26 mouse cellular contexts compared by ENCODE assay signal in genomic region chr16:63225097-63225496, GRCm38 (mm10).
"Had no signal": no experiment of that assay in that cellular context is flagged by ENCODE, and none has a peak within 500 bp of the region (broad histone marks: within the 10 kb centered on the region; RNA-seq: fewer than 3 reads in every experiment).

No protein-coding gene starts in this region.

- H3K4me3 ChIP-seq: heart, adult 2 months; heart, embryonic 13.5 days; heart, embryonic 15.5 days; hindbrain, embryonic 13.5 days; hindbrain, embryonic 15.5 days; kidney, embryonic 15.5 days; limb, embryonic 15.5 days; liver, embryonic 12.5 days had no signal

- H3K36me3 ChIP-seq: heart, embryonic 13.5 days; heart, embryonic 15.5 days; hindbrain, embryonic 13.5 days; hindbrain, embryonic 15.5 days; kidney, embryonic 15.5 days; limb, embryonic 15.5 days; liver, embryonic 12.5 days had no signal

- DNase-seq: gastrocnemius, postnatal 14 days; gastrocnemius, postnatal 36 days; heart, adult 11 months; heart, adult 2 months; heart, postnatal 14 days; heart, postnatal 36 days; kidney, adult 11 months; kidney, adult 2 months; kidney, adult 9 months; kidney, postnatal 14 days; kidney, postnatal 36 days; layer of hippocampus, adult 9-11 months; layer of hippocampus, postnatal 36 days; left cerebral cortex, postnatal 4 days had no signal

- H3K9ac ChIP-seq: heart, embryonic 13.5 days; heart, embryonic 15.5 days; hindbrain, embryonic 13.5 days; hindbrain, embryonic 15.5 days; kidney, embryonic 15.5 days; limb, embryonic 15.5 days; liver, embryonic 12.5 days; liver, embryonic 14.5 days had no signal

- H3K27me3 ChIP-seq: heart, embryonic 13.5 days; heart, embryonic 15.5 days; hindbrain, embryonic 13.5 days; hindbrain, embryonic 15.5 days; kidney, embryonic 15.5 days; liver, embryonic 12.5 days had no signal

- H3K4me2 ChIP-seq: heart, embryonic 11.5 days; heart, embryonic 13.5 days; heart, embryonic 15.5 days; hindbrain, embryonic 13.5 days; hindbrain, embryonic 15.5 days; kidney, embryonic 15.5 days; limb, embryonic 15.5 days; liver, embryonic 12.5 days had no signal

- H3K9me3 ChIP-seq: heart, embryonic 13.5 days; heart, embryonic 15.5 days; hindbrain, embryonic 13.5 days; hindbrain, embryonic 15.5 days; kidney, embryonic 15.5 days; limb, embryonic 15.5 days; liver, embryonic 12.5 days had no signal

- ATAC-seq: hindbrain, postnatal 0 days; intestine, embryonic 16.5 days; liver, embryonic 12.5 days had no signal

- H3K27ac ChIP-seq: heart, adult 2 months; heart, embryonic 13.5 days; heart, embryonic 15.5 days; hindbrain, embryonic 13.5 days; hindbrain, embryonic 15.5 days; hindbrain, postnatal 0 days; kidney, embryonic 15.5 days; kidney, postnatal 0 days; limb, embryonic 15.5 days; liver, embryonic 12.5 days; liver, embryonic 14.5 days had no signal

- H3K4me1 ChIP-seq: heart, embryonic 13.5 days; heart, embryonic 15.5 days; hindbrain, embryonic 15.5 days; kidney, embryonic 15.5 days; liver, embryonic 12.5 days had no signal
